Mouse (Mus musculus): ENCODE results near the gene Ogdh. TPM values are rescaled to one million over a fixed set of nuclear protein-coding genes. Genes with fewer than 3 reads are reported as not detected.

Ogdh gene
- polyA plus RNA-seq, 1 experiment: 28.2 TPM

GRCm38 (mm10) chr11:6290883-6291282 is 550 bp upstream of the Ogdh start:
- no peak for TF ChIP-seq GATA1 (IDR thresholded peaks at IDR 0.05; ENCODE audit: low read length)

GRCm38 (mm10) chr11:6292116-6292987 is 919 bp downstream of the Ogdh start:
- no peak for TF ChIP-seq GATA1 (IDR thresholded peaks at IDR 0.05; ENCODE audit: low read length)

DNA sequence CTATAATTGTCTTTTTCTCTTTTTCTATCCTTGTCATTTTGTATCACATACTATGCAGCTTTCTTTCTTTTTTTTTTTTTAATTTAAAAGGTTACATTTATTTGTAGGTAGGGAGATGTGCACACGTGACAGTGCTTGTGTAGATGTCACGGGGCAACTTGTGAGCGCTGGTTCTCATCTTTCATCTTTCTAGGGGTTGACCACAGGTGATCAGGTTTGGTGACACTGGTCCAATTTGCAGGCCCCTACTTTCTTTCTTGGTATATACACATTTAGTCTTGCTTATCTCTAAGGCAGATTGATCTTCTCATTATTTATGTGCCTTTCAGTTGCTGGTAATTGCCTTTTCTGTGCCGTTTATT is 1.5 kb downstream of the Ogdh start:
- TF ChIP-seq GATA1 (IDR thresholded peaks at IDR 0.05; ENCODE audit: low read length): no peak

DNA sequence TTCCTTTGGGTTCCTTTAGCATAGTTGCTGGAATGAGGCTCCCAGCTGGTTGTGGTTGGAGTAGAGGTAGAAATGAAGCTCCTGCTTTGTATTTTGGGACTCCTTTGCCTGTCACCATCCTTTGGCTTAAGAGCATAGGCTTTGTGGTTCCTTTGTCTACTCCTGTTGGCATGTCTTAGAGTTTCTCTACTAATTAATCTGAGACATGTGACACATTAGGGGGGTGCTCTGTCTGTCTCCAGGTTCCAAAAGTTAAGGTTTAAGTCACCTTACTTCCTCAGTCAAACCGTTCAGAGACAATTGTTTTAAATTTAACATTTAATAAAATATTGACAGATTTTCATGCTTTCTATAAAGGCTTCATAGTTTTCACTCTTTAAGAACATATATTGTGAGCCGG is 2.2 kb downstream of the Ogdh start:
- TF ChIP-seq GATA1 (IDR thresholded peaks at IDR 0.05; ENCODE audit: low read length): no peak

GRCm38 (mm10) chr11:6294632-6295031 is 3.2 kb downstream of the Ogdh start:
- TF ChIP-seq GATA1 (IDR thresholded peaks at IDR 0.05; ENCODE audit: low read length): no peak

DNA sequence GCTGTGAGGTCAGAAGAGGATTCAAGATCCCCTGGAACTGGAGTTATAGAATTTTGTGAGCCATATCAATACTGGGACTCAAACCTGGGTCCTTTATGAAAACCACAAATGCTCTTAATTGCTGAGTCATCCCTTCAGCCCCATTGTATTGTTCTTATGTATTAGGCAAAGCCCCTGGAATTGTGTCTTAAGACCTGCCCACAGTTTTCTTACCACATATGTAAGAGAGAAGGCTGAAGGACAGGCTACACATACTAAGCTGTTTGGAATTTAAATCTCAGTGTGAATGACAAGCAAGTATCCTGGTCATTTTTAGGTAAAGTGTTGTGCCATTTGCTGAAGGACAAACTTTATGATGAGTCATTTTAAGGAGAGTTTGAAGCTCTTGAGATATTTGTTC is 4.6 kb downstream of the Ogdh start:
- no peak for TF ChIP-seq GATA1 (IDR thresholded peaks at IDR 0.05; ENCODE audit: low read length)

DNA sequence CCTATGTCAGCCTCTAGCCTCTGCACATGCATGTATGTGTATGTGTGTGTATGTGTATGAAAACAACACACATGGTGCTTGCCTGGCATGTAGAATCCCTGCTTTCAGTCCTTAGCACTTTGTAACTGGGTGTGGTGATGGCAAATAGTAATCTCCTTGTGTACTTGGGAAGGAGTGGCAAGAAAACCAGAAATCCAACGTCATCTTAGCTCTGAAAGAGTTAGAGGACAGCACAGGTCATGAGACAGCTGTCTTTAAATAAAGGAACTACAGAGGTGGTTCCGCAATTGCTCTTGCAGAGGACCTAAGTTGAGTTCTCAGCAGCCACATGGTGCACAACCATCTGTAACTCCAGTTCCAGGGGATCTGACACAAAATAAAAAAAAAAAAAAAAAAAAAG is 8.0 kb downstream of the Ogdh start:
- TF ChIP-seq GATA1 (IDR thresholded peaks at IDR 0.05; ENCODE audit: low read length): no peak

GRCm38 (mm10) chr11:6302793-6303192 is 11.4 kb downstream of the Ogdh start:
- TF ChIP-seq GATA1 (IDR thresholded peaks at IDR 0.05; ENCODE audit: low read length): no peak

DNA sequence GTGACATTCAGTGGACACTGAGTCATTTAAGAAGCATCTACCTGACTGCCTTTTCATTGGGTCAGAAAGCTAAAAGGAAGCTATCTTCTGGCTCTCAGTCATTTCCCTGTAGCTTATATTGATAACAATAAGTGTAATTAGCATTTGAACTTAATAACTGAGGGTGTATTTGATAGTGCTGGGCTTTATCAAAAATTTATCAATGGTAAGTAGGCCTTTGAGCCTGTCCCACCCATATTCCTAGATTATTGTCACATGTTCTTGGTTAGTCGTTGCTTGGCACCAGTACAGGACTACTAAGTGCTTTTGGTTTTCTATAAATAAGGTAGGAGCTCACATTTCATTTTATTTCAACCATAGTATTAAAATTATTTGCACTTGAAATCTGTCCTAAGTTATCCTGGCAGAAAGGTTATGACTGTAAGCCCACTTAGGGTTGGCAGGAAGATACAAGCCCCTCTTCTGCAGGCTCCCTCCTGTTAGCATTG is 14.6 kb downstream of the Ogdh start:
- no peak for TF ChIP-seq GATA1 (IDR thresholded peaks at IDR 0.05; ENCODE audit: low read length)

DNA sequence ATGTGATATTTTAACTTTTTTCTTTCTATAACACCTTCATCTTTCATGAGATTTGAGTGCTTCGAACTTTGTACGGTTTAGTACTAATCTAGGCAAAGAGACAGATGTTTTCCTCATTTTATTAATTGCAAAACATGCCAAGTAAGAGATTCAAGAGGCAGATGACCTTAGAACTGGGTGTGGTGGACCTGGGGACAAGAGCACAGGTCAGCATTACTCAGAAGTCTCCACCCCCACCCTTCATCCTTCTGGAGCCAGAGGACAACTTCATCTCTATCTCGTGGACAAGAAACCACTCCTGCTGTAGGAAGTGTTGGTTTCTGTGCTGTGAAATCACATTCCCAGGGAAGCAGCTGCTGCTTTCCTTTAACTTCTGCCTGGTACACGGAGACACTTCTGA is 16.7 kb downstream of the Ogdh start:
- TF ChIP-seq GATA1 (IDR thresholded peaks at IDR 0.05; ENCODE audit: low read length): no peak

- no peak for TF ChIP-seq GATA1 (IDR thresholded peaks at IDR 0.05; ENCODE audit: low read length)
Observed at GRCm38 (mm10) chr11:6313874-6314406, 22.5 kb downstream of the Ogdh start.

- no peak for TF ChIP-seq GATA1 (IDR thresholded peaks at IDR 0.05; ENCODE audit: low read length)
Observed at GRCm38 (mm10) chr11:6316821-6317220, 25.4 kb downstream of the Ogdh start.

- no peak for TF ChIP-seq GATA1 (IDR thresholded peaks at IDR 0.05; ENCODE audit: low read length)
Observed at GRCm38 (mm10) chr11:6318559-6318958, 27.1 kb downstream of the Ogdh start.

DNA sequence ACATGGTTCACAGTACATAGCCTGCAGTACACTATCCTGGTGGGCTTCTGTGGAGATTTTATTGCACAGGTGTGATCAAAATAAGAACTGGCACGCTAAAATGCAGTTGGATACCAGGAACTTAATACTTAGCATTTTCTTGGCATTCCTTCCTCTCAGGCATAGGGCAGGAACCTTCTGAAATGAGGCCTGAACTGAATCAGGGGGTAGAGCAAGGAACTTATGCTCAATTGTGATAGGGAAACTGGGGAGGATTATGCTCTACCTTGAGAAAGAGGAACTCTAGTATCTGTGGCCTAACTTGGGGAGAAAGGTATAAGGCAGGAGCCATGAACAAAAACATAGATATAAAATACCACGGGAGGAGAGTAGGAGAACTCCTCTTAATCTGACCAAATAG is 27.9 kb downstream of the Ogdh start:
- TF ChIP-seq GATA1 (IDR thresholded peaks at IDR 0.05; ENCODE audit: low read length): no peak

- TF ChIP-seq GATA1 (IDR thresholded peaks at IDR 0.05; ENCODE audit: low read length): no peak
Observed at GRCm38 (mm10) chr11:6322086-6322485, 30.7 kb downstream of the Ogdh start.

- no peak for TF ChIP-seq GATA1 (IDR thresholded peaks at IDR 0.05; ENCODE audit: low read length)
Observed at GRCm38 (mm10) chr11:6323348-6323747, 31.9 kb downstream of the Ogdh start.

DNA sequence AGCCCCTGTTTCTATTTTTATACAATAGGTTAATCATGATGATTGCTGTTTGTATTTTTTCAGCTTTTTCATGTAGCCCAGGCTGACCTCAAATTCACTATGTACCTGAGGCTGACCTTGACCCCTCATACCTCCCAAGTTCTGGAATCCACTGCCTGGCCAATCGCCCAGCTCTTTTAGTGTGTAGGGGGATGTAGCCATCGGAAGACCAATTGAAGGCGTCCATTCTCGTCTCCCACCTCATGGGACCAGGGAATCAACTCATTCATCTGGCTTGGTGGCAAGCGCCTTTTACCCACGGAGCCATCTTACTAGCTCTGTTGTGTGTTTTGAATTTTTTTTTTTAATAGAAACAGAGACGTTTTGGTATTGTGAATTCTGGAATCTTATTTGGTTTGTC is 39.8 kb downstream of the Ogdh start:
- TF ChIP-seq GATA1 (IDR thresholded peaks at IDR 0.05; ENCODE audit: low read length): no peak
